Mouse (Mus musculus) stomach, embryonic 14.5 days (tissue): ENCODE results near the gene B3gat1. TPM values are rescaled to one million over a fixed set of nuclear protein-coding genes. Genes with fewer than 3 reads are reported as not detected.

ENCODE experiments used
- ATAC-seq: fragments of 200-750 bp; cut with Nextera tagmentation; 2 replicates; pipeline ENCODE4 v1.8.0; 2017; ENCODE audit warnings: low read depth, moderate TSS enrichment; ENCODE audit not compliant: insufficient number of reproducible peaks, insufficient read depth, low FRiP score
- H3K27ac ChIP-seq: fragments of 300-500 bp; sonication (generic); 2 replicates; pipeline ENCODE4 v1.5.1; 2014; ENCODE audit warnings: mild to moderate bottlenecking, low read length, moderate library complexity, mixed read lengths
- H3K27me3 ChIP-seq: fragments of 300-500 bp; sonication (generic); 2 replicates; pipeline ENCODE4 v1.6.1; 2014; ENCODE audit warnings: low read length, control low read depth, mixed read lengths; ENCODE audit not compliant: control insufficient read depth, insufficient read depth
- H3K36me3 ChIP-seq: fragments of 300-500 bp; sonication (generic); 2 replicates; pipeline ENCODE4 v1.6.1; 2014; ENCODE audit warnings: mild to moderate bottlenecking, control low read depth, low read length, moderate library complexity, mixed read lengths; ENCODE audit not compliant: control insufficient read depth, insufficient read depth
- H3K4me1 ChIP-seq: fragments of 300-500 bp; sonication (generic); 2 replicates; pipeline ENCODE4 v1.6.1; 2014; ENCODE audit warnings: low read length, control low read depth, mixed read lengths; ENCODE audit not compliant: control insufficient read depth, insufficient read depth
- H3K4me2 ChIP-seq: fragments of 300-500 bp; sonication (generic); replicated peaks from 2 replicates; pipeline ENCODE4 v1.6.1; 2014; ENCODE audit warnings: low read depth, low read length, control low read depth
- H3K4me3 ChIP-seq: fragments of 300-500 bp; sonication (generic); 2 replicates; pipeline ENCODE4 v1.5.1; 2014; ENCODE audit warnings: low read depth, low read length, control low read depth
- H3K9ac ChIP-seq: fragments of 300-500 bp; sonication (generic); replicated peaks from 2 replicates; pipeline ENCODE4 v1.6.1; 2014; ENCODE audit warnings: low read depth, mild to moderate bottlenecking, control low read depth, low read length, moderate library complexity, mixed read lengths
- H3K9me3 ChIP-seq: fragments of 300-500 bp; sonication (generic); 2 replicates; pipeline ENCODE4 v1.6.1; 2016; ENCODE audit warnings: low read depth, low read length, control low read depth; ENCODE audit not compliant: control insufficient read depth
- WGBS: fragments of 180-500 bp; shearing (Covaris S2); extraction: QIAGEN DNeasy Blood & Tissue Kit; methylation state at CpG from one replicate; pipeline ENCODE4 v1.1.7; 2014; 5-methylcytosine and 5-hydroxymethylcytosine counted together
- polyA plus RNA-seq: library from polyadenylated mRNA; unstranded; fragments of >200 nt; fragmentation: Nextera tagmentation; extraction: Ambion mirVana; gene quantifications from 2 replicates; pipeline ENCODE4 v1.2.1, GENCODE M21; 2014

The B3gat1 gene
- polyA plus RNA-seq, 1 experiment from 2014 or later = 0.38 TPM

DNA sequence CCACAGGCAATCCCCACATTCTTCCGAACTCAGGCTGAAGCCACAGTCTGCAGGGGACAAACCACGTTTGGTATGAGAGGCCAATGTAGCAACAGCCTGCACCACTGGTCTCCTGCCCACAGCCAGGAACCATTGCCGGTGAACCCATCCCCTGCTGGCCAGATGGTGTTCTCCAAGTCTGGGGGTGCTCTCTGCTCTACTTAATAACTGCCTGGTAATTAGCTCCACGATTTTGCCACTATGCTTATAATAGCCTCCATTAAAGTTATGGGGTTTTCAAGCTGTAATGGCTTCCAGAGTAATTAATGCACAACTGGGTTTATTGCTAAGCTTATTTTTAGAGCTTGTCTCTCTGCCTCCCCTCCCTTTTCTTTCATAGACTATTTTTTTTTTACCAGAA, 15.4 kb downstream of the B3gat1 start:
- no peak overlapping the region for H3K9ac ChIP-seq
- H3K9me3 ChIP-seq = no peaks in the 10 kb centered on the region
- no peaks in the 10 kb centered on the region for H3K36me3 ChIP-seq
- H3K4me2 ChIP-seq = no peak overlapping the region
- 82% methylated on average over 4 of the region's 4 CpGs for WGBS
- no peaks in the 10 kb centered on the region for H3K4me1 ChIP-seq
- no peak overlapping the region for H3K4me3 ChIP-seq
- H3K27me3 ChIP-seq = no peaks in the 10 kb centered on the region
- ATAC-seq = no peak
- H3K27ac ChIP-seq = no peak overlapping the region

DNA sequence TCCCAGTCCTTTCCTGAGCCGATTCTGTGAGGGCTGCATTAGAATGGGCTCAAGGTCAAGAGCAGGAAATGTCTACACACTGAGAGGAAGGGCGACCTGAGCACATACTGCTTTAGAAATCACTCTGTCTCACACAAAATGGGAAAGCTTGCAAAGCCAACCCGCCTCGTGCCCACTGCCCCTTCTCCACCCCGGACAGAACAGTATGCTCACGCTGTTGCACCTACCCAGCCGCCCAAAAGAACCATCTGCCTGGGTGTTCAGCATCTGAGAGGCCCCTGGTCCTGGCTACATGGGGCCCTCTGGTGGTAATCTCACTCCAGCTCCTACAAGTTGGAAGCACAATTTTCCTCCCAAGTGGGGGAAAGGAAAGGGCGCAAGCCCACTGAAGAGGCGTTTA, 26.6 kb downstream of the B3gat1 start:
- Histone ChIP-seq H3K9ac (no peak overlapping the region), H3K27ac (no peak overlapping the region), H3K4me3 (no peak overlapping the region), H3K27me3 (no peaks in the 10 kb centered on the region), H3K4me1 (no peaks in the 10 kb centered on the region), H3K36me3 (no peaks in the 10 kb centered on the region), H3K4me2 (no peak overlapping the region), H3K9me3 (no peaks in the 10 kb centered on the region)
- 27% methylated on average over 9 of the region's 9 CpGs for WGBS
- no peak for ATAC-seq

DNA sequence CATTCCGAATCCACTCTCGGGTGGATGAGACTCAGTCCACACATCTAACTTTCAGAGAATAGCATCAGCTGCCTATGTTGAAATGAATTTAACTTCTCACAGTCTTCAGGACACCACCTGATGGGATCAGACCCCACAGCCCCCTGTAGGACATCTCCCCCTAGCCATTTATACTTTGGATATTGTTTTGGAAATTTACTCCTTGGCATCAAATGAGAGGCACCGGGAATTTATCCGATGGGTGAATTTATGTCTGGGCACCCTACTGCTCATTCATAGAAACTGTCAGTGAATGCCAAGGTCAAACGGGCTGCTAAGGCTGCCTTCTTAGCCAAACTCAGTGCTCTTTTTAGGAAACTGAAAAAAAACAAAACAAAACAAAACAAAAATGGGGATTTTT, 27.0 kb downstream of the B3gat1 start:
- Histone ChIP-seq H3K4me1 (no peaks in the 10 kb centered on the region), H3K27ac (no peak overlapping the region), H3K36me3 (no peaks in the 10 kb centered on the region), H3K9ac (no peak overlapping the region), H3K27me3 (no peaks in the 10 kb centered on the region), H3K4me3 (no peak overlapping the region), H3K9me3 (no peaks in the 10 kb centered on the region), H3K4me2 (no peak overlapping the region)
- 69% methylated on average over 5 of the region's 5 CpGs for WGBS
- no peak for ATAC-seq

DNA sequence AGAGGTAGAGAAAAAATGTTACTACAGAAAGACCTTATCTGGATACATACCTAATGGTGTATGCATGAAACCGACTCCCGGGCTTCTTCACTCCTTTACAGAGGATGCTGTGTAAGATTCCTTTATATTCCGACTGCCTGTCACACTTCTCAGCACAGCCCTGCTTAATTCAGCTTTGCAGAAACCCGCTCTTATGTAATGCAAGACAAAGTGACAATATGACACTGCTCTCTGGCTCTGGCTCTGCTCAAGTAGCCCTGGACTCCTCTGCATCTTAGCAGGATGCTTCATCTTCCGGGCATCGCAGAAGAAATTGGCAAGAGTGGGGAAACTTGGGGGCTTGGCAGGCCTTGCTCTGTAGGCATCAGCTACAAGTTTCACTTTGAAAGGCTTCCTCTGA, 28.9 kb downstream of the B3gat1 start:
- Histone ChIP-seq H3K9me3 (no peaks in the 10 kb centered on the region), H3K4me1 (no peaks in the 10 kb centered on the region), H3K4me2 (no peak overlapping the region), H3K27me3 (no peaks in the 10 kb centered on the region), H3K36me3 (no peaks in the 10 kb centered on the region), H3K27ac (no peak overlapping the region), H3K9ac (no peak overlapping the region), H3K4me3 (no peak overlapping the region)
- 88% methylated on average over 6 of the region's 6 CpGs for WGBS
- ATAC-seq = no peak

DNA sequence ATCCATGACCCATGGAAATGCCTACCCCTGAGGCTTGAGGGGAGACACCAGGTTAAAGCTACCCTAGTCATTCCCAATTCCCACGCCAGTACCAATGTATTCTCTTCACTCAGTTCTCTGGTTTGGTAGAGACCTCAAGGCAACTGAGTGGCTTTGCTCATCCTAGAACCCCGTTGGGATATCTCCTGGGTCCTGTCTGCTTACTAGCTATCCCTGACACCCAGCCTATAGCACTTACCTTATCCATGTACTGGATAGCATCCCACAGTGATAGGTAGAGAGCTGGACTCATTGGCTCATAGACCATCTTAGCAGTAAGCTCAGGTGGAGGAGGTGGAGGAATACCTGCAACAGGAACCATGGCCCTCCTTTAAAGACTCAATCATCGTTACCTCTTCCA, 34.7 kb downstream of the B3gat1 start:
- H3K9ac ChIP-seq = no peak overlapping the region
- no peaks in the 10 kb centered on the region for H3K36me3 ChIP-seq
- WGBS = 83% methylated on average over 3 of the region's 3 CpGs
- no peak for ATAC-seq
- no peak overlapping the region for H3K4me2 ChIP-seq
- no peaks in the 10 kb centered on the region for H3K9me3 ChIP-seq
- H3K4me3 ChIP-seq = no peak overlapping the region
- H3K27me3 ChIP-seq = no peaks in the 10 kb centered on the region
- H3K27ac ChIP-seq = no peak overlapping the region
- no peaks in the 10 kb centered on the region for H3K4me1 ChIP-seq

DNA sequence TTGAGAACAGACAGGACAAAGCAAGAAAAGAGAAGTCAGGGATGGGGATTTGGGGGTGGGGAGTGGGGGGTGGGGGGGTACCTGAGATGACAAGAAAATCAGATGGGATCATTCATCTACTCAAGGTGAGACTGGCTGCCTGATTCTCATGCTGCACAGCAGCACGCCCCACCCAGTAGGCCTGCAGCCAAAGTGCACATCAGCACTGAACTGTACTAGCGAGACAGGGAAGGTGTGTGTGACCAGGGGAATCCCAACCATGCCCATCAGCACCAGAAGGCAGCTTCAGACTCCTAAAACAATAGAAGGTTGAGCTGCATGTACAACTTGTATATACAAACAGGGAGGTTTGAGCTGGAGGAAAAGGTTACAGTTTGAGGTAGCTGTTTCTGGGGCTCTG, 42.2 kb downstream of the B3gat1 start:
- no peak overlapping the region for H3K4me2 ChIP-seq
- H3K4me3 ChIP-seq = no peak overlapping the region
- no peak overlapping the region for H3K27ac ChIP-seq
- WGBS = 80% methylated on average over 2 of the region's 2 CpGs
- H3K9me3 ChIP-seq = no peaks in the 10 kb centered on the region
- no peak overlapping the region for H3K9ac ChIP-seq
- H3K36me3 ChIP-seq = no peaks in the 10 kb centered on the region
- no peaks in the 10 kb centered on the region for H3K27me3 ChIP-seq
- no peak for ATAC-seq
- no peaks in the 10 kb centered on the region for H3K4me1 ChIP-seq

DNA sequence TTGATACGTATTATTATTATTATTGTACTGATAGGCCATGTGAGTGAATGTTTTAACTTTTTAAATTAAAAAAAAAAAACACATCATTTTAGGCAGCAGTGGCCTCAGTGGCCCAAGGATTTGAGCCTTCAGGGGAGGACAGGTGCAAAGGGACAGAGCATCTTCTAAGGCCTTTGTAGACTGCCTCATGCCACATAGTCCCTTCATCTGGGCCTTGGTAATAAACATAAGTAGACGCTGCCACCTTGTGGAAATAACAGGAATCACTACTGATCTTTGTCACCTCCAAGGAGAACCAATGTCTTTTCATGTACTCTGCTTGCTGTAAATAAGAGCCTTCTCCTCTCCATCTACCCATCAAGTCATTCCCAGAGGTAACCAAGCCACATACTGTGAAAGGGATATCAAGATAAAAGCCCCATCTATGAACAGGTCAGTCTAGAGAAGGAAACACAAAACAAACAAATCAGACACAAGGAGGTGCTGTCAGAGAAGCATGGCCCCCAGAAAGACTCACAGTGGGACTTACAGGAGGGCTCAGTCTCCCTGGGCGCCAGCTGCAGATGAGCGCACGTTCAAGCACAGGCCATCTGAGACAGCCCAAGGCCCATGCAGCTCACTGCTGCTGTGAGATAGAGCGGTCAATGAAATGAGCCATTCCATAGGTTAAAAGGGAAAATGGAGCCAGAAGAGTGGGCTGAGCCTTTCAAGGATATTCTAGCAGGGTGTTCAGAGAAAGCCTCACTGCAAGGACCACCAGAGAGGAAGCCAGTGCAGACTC, 42.8 kb downstream of the B3gat1 start:
- H3K4me3 ChIP-seq = no peak overlapping the region
- no peak overlapping the region for H3K9ac ChIP-seq
- no peaks in the 10 kb centered on the region for H3K4me1 ChIP-seq
- no peaks in the 10 kb centered on the region for H3K36me3 ChIP-seq
- no peak for ATAC-seq
- no peak overlapping the region for H3K4me2 ChIP-seq
- WGBS = 57% methylated on average over 6 of the region's 6 CpGs
- no peaks in the 10 kb centered on the region for H3K9me3 ChIP-seq
- H3K27me3 ChIP-seq = no peaks in the 10 kb centered on the region
- no peak overlapping the region for H3K27ac ChIP-seq

DNA sequence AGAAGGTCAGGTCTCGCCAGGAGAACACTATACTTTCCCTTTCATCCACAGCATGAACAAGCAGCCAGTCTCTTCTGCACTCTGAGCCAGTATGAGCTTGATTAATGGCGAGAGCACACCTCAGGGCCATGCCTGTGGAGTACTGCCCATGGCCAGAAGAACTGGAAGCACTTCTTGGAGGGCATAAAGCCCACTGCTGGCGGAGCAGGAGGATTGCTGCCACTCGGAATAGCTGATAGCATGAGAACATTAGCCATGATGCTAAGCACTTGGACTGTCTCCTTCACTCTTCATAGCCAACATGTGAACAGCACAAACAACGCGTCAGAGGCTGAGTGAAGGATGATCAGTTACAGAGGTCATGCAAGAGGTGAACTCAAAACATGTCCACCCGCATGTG, 44.9 kb downstream of the B3gat1 start:
- Histone ChIP-seq H3K4me1 (no peaks in the 10 kb centered on the region), H3K36me3 (no peaks in the 10 kb centered on the region), H3K4me3 (no peak overlapping the region), H3K27ac (no peak overlapping the region), H3K9ac (no peak overlapping the region), H3K27me3 (no peaks in the 10 kb centered on the region), H3K9me3 (no peaks in the 10 kb centered on the region), H3K4me2 (no peak overlapping the region)
- WGBS = 84% methylated on average over 7 of the region's 7 CpGs
- ATAC-seq = no peak

DNA sequence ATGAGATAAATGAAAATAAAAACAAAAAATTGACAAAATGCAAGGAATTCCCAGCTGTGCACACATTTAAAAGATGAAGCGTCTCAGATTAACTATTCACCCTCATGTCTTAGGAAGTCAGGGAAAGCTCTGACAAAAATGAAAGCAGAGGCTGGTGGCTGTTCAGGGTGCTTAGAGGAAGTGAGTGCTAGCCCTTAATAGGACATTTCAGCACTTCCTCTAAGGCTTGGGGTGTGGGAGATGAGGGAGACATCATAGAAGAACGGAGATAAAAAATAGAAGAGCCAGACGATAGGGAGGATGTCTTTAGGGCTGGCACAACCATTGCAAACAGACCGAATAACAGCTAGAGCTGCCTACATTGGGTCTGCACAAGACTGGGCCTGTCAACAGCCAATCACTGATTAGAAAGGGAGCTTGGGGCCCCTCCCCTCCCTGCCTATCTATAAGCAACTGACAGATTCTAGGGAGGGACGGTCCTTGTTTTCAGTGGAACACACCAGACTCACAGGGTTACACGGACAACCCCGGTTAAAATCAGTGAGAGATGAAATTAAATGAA, 50.0 kb downstream of the B3gat1 start:
- no peaks in the 10 kb centered on the region for H3K4me1 ChIP-seq
- H3K4me3 ChIP-seq = no peak overlapping the region
- no peak overlapping the region for H3K9ac ChIP-seq
- WGBS = 58% methylated on average over 7 of the region's 7 CpGs
- H3K9me3 ChIP-seq = no peaks in the 10 kb centered on the region
- no peak overlapping the region for H3K4me2 ChIP-seq
- no peaks in the 10 kb centered on the region for H3K27me3 ChIP-seq
- H3K27ac ChIP-seq = no peak overlapping the region
- no peaks in the 10 kb centered on the region for H3K36me3 ChIP-seq
- ATAC-seq = no peak
